Mouse (Mus musculus): ENCODE data around the gene Zfand2a. TPM values are rescaled to one million over a fixed set of nuclear protein-coding genes. Genes with fewer than 3 reads are reported as not detected.
A peak's percentile ranks its signal among the peaks of the same experiment; 100 is the strongest.

The Zfand2a gene
- polyA plus RNA-seq, 1 experiment = 28.0 TPM

GRCm38 (mm10) chr5:139427001-139427400, 57.3 kb downstream of the Zfand2a start:
- no peak for DNase-seq (ENCODE audit: low read depth)
- TF ChIP-seq POLR2A (IDR thresholded peaks at IDR 0.05; ENCODE audit: borderline replicate concordance, extremely low read depth, insufficient read depth, insufficient read length, poor library complexity, severe bottlenecking) (no peak), CTCF (IDR thresholded peaks at IDR 0.05; ENCODE audit: borderline replicate concordance, extremely low read depth, insufficient read depth, insufficient read length) (no peak)

- no peak for DNase-seq (ENCODE audit: low read depth)
- no peak for TF ChIP-seq CTCF (IDR thresholded peaks at IDR 0.05; ENCODE audit: borderline replicate concordance, extremely low read depth, insufficient read depth, insufficient read length)
- TF ChIP-seq POLR2A (IDR thresholded peaks at IDR 0.05; ENCODE audit: borderline replicate concordance, extremely low read depth, insufficient read depth, insufficient read length, poor library complexity, severe bottlenecking) = no peak
Measured at GRCm38 (mm10) chr5:139425198-139425597, 59.2 kb downstream of the Zfand2a start.

GRCm38 (mm10) chr5:139423026-139423865, 61.1 kb downstream of the Zfand2a start, which contains the start of gene Gper1:
Gene Gper1 (plus strand): TSS chr5:139423151.
- DNase-seq (ENCODE audit: low read depth) = peak; percentile 86
- no peak for TF ChIP-seq CTCF (IDR thresholded peaks at IDR 0.05; ENCODE audit: borderline replicate concordance, extremely low read depth, insufficient read depth, insufficient read length)

Other genes with a start within 250 kb of the Zfand2a start
- 93.2 and 122 TPM in 2 replicates for gene Get4, start 232.2 kb downstream of the Zfand2a start, polyA plus RNA-seq (2012; rRNA removed)
- gene Adap1, start 158.9 kb downstream of the Zfand2a start, polyA plus RNA-seq (2012; rRNA removed) = 40.8 and 66.4 TPM in 2 replicates
- gene Cox19, start 133.1 kb downstream of the Zfand2a start, polyA plus RNA-seq (2012; rRNA removed) = 123 and 149 TPM in 2 replicates
- gene Cyp2w1, start 131.9 kb downstream of the Zfand2a start, polyA plus RNA-seq (2012; rRNA removed) = 1.7 and 2.4 TPM in 2 replicates
- gene Gpr146, start 106.9 kb downstream of the Zfand2a start, polyA plus RNA-seq (2012; rRNA removed) = 1.5 and 2.0 TPM in 2 replicates
- gene C130050O18Rik, start 79.3 kb downstream of the Zfand2a start, polyA plus RNA-seq (2012; rRNA removed) = 0.20 and 0.33 TPM in 2 replicates
- 6.5 and 6.8 TPM in 2 replicates for gene Gper1, start 61.4 kb downstream of the Zfand2a start, polyA plus RNA-seq (2012; rRNA removed)
- gene 3110082I17Rik, start 24.0 kb downstream of the Zfand2a start, polyA plus RNA-seq (2012; rRNA removed) = 12.3 and 13.4 TPM in 2 replicates
- 26.5 and 42.0 TPM in 2 replicates for gene Uncx, start 58.9 kb upstream of the Zfand2a start, polyA plus RNA-seq (2012; rRNA removed)